Mouse (Mus musculus): ENCODE measurements around the gene Lrrtm3.

DNA sequence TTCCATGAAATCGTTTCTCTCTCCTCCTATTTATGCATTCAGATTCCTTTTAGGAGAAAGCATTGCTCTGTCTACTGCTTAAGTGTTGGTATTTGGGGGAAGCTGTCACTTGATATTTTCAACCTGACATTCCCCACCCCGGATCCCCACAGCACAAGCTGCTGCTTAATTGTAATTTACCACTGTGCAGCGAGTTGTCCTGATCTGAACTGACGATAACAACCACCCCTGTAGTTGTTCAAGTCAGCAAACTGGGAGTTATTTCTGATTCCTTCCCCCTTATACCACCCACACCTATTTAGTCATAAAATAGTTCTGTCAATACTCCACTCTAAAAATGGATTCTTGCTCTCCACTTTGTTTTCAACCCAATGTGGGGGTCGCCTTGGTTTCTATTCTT, 95.8 kb downstream of the Lrrtm3 start:
- no peak for TF ChIP-seq CTCF (IDR thresholded peaks at IDR 0.05; ENCODE audit: borderline replicate concordance, insufficient read depth, low read depth, low read length)
- TF ChIP-seq POLR2A (IDR thresholded peaks at IDR 0.05; ENCODE audit: borderline replicate concordance, insufficient read depth, low read length), result no peak
